Mouse (Mus musculus) ovary, postnatal 36 days (tissue): ENCODE results near the gene Ntf3.

Experiments used
- DNase-seq: peaks from one replicate; pipeline ENCODE4 v3.0.0; 2022; ENCODE audit warnings: low spot score, mixed read lengths

The Ntf3 gene

GRCm38 (mm10) chr6:126159279-126160066 lies 7.2 kb downstream of the Ntf3 start:
- DNase-seq = no peak

- no peak for DNase-seq
Measured at GRCm38 (mm10) chr6:126155928-126156327, 10.8 kb downstream of the Ntf3 start.

GRCm38 (mm10) chr6:126154372-126154982 lies 12.2 kb downstream of the Ntf3 start:
- no peak for DNase-seq

- no peak for DNase-seq
Measured at GRCm38 (mm10) chr6:126153154-126153553, 13.6 kb downstream of the Ntf3 start.

- no peak for DNase-seq
Measured at GRCm38 (mm10) chr6:126143659-126144058, 23.1 kb downstream of the Ntf3 start.

- no peak for DNase-seq
Measured at GRCm38 (mm10) chr6:126142741-126143140, 24.0 kb downstream of the Ntf3 start.

GRCm38 (mm10) chr6:126142021-126142554 lies 24.6 kb downstream of the Ntf3 start:
- no peak for DNase-seq

- no peak for DNase-seq
Measured at GRCm38 (mm10) chr6:126141472-126141871, 25.2 kb downstream of the Ntf3 start.

- DNase-seq = no peak
Measured at GRCm38 (mm10) chr6:126140961-126141360, 25.7 kb downstream of the Ntf3 start.

GRCm38 (mm10) chr6:126140416-126140815 lies 26.3 kb downstream of the Ntf3 start:
- no peak for DNase-seq

GRCm38 (mm10) chr6:126134155-126134906 lies 32.4 kb downstream of the Ntf3 start:
- no peak for DNase-seq

- no peak for DNase-seq
Measured at GRCm38 (mm10) chr6:126128238-126128637, 38.5 kb downstream of the Ntf3 start.

GRCm38 (mm10) chr6:126118247-126118646 lies 48.5 kb downstream of the Ntf3 start:
- no peak for DNase-seq

GRCm38 (mm10) chr6:126117191-126117590 lies 49.5 kb downstream of the Ntf3 start:
- no peak for DNase-seq

GRCm38 (mm10) chr6:126114934-126115633 lies 51.6 kb downstream of the Ntf3 start:
- no peak for DNase-seq

GRCm38 (mm10) chr6:126110892-126111835 lies 55.5 kb downstream of the Ntf3 start:
- DNase-seq = no peak

GRCm38 (mm10) chr6:126109184-126109583 lies 57.5 kb downstream of the Ntf3 start:
- no peak for DNase-seq

- DNase-seq = no peak
Measured at GRCm38 (mm10) chr6:126108771-126109170, 57.9 kb downstream of the Ntf3 start.

GRCm38 (mm10) chr6:126107398-126107797 lies 59.3 kb downstream of the Ntf3 start:
- no peak for DNase-seq

- no peak for DNase-seq
Measured at GRCm38 (mm10) chr6:126106798-126107173, 59.9 kb downstream of the Ntf3 start.
